Mouse (Mus musculus): ENCODE measurements around the gene T2. TPM values are rescaled to one million over a fixed set of nuclear protein-coding genes. Genes with fewer than 3 reads are reported as not detected.

Gene T2
- polyA plus RNA-seq, 1 experiment from 2014 or later: 0.33 TPM

- no peak for DNase-seq (ENCODE audit: low spot score)
- Histone ChIP-seq H3K9ac (ENCODE audit: low read length) (no peak overlapping the region), H3K4me2 (ENCODE audit: low read depth, low read length, severe bottlenecking) (no peak overlapping the region), H3K9me3 (ENCODE audit: control insufficient read depth, low read length) (no peaks in the 10 kb centered on the region), H3K27ac (ENCODE audit: low read depth, low read length) (no peak overlapping the region), H3K4me1 (replicated peaks; ENCODE audit: control insufficient read depth, insufficient read depth, low read length) (peaks cover 10% of the 10 kb centered on the region), H3K27me3 (ENCODE audit: control insufficient read depth, insufficient read depth, low read length) (peaks cover 6% of the 10 kb centered on the region; the same call in 1 of the 2 replicates), H3K4me3 (ENCODE audit: low read depth, low read length) (no peak overlapping the region), H3K36me3 (ENCODE audit: control insufficient read depth, insufficient read depth, low read length) (no peaks in the 10 kb centered on the region)
- ATAC-seq (replicated peaks; ENCODE audit: low FRiP score): no peak
- WGBS: 66% methylated on average over 8 of the region's 8 CpGs
Measured at GRCm38 (mm10) chr17:8416865-8417264, 61.1 kb downstream of the T2 start.

- Histone ChIP-seq H3K4me3 (ENCODE audit: low read depth, low read length) (no peak overlapping the region), H3K27me3 (ENCODE audit: control insufficient read depth, insufficient read depth, low read length) (peaks cover under 1% of the 10 kb centered on the region; the same call in 1 of the 2 replicates), H3K9ac (ENCODE audit: low read length) (no peak overlapping the region), H3K36me3 (ENCODE audit: control insufficient read depth, insufficient read depth, low read length) (no peaks in the 10 kb centered on the region), H3K4me1 (replicated peaks; ENCODE audit: control insufficient read depth, insufficient read depth, low read length) (peaks cover 2% of the 10 kb centered on the region; the same call in 1 of the 2 replicates), H3K4me2 (ENCODE audit: low read depth, low read length, severe bottlenecking) (no peak overlapping the region), H3K9me3 (ENCODE audit: control insufficient read depth, low read length) (no peaks in the 10 kb centered on the region), H3K27ac (ENCODE audit: low read depth, low read length) (no peak overlapping the region)
- no peak for ATAC-seq (replicated peaks; ENCODE audit: low FRiP score)
- WGBS: 53% methylated on average over 1 of the region's 1 CpGs
- no peak for DNase-seq (ENCODE audit: low spot score)
Measured at GRCm38 (mm10) chr17:8420739-8421138, 64.9 kb downstream of the T2 start.

GRCm38 (mm10) chr17:8421517-8421916 is 65.7 kb downstream of the T2 start:
- Histone ChIP-seq H3K9ac (ENCODE audit: low read length) (no peak overlapping the region), H3K27me3 (ENCODE audit: control insufficient read depth, insufficient read depth, low read length) (no peaks in the 10 kb centered on the region), H3K4me3 (ENCODE audit: low read depth, low read length) (no peak overlapping the region), H3K4me1 (replicated peaks; ENCODE audit: control insufficient read depth, insufficient read depth, low read length) (no peaks in the 10 kb centered on the region), H3K9me3 (ENCODE audit: control insufficient read depth, low read length) (no peaks in the 10 kb centered on the region), H3K36me3 (ENCODE audit: control insufficient read depth, insufficient read depth, low read length) (no peaks in the 10 kb centered on the region), H3K27ac (ENCODE audit: low read depth, low read length) (no peak overlapping the region), H3K4me2 (ENCODE audit: low read depth, low read length, severe bottlenecking) (no peak overlapping the region)
- 55% methylated on average over 5 of the region's 5 CpGs for WGBS
- DNase-seq (ENCODE audit: low spot score): no peak
- ATAC-seq (replicated peaks; ENCODE audit: low FRiP score): no peak

GRCm38 (mm10) chr17:8423283-8423682 is 67.5 kb downstream of the T2 start:
- Histone ChIP-seq H3K4me1 (replicated peaks; ENCODE audit: control insufficient read depth, insufficient read depth, low read length) (no peaks in the 10 kb centered on the region), H3K27ac (ENCODE audit: low read depth, low read length) (no peak overlapping the region), H3K4me2 (ENCODE audit: low read depth, low read length, severe bottlenecking) (no peak overlapping the region), H3K9ac (ENCODE audit: low read length) (no peak overlapping the region), H3K36me3 (ENCODE audit: control insufficient read depth, insufficient read depth, low read length) (no peaks in the 10 kb centered on the region), H3K9me3 (ENCODE audit: control insufficient read depth, low read length) (no peaks in the 10 kb centered on the region), H3K27me3 (ENCODE audit: control insufficient read depth, insufficient read depth, low read length) (peaks cover 6% of the 10 kb centered on the region), H3K4me3 (ENCODE audit: low read depth, low read length) (no peak overlapping the region)
- ATAC-seq (replicated peaks; ENCODE audit: low FRiP score) (no peak), DNase-seq (ENCODE audit: low spot score) (peak; percentile 73)
- 49% methylated on average over 2 of the region's 2 CpGs for WGBS

- WGBS: 1% methylated on average over 16 of the region's 16 CpGs
- Histone ChIP-seq H3K36me3 (ENCODE audit: control insufficient read depth, insufficient read depth, low read length) (no peaks in the 10 kb centered on the region), H3K27ac (ENCODE audit: low read depth, low read length) (no peak overlapping the region), H3K4me2 (ENCODE audit: low read depth, low read length, severe bottlenecking) (no peak overlapping the region), H3K4me1 (replicated peaks; ENCODE audit: control insufficient read depth, insufficient read depth, low read length) (peaks cover 7% of the 10 kb centered on the region; the same call in 1 of the 2 replicates), H3K9me3 (ENCODE audit: control insufficient read depth, low read length) (no peaks in the 10 kb centered on the region), H3K4me3 (ENCODE audit: low read depth, low read length) (no peak overlapping the region), H3K9ac (ENCODE audit: low read length) (no peak overlapping the region), H3K27me3 (ENCODE audit: control insufficient read depth, insufficient read depth, low read length) (peaks cover 67% of the 10 kb centered on the region)
- DNase-seq (ENCODE audit: low spot score) (no peak), ATAC-seq (replicated peaks; ENCODE audit: low FRiP score) (no peak)
Measured at GRCm38 (mm10) chr17:8429436-8429835, 73.6 kb downstream of the T2 start.

- peaks cover 7% of the 10 kb centered on the region; the same call in 1 of the 2 replicates for H3K4me1 ChIP-seq (replicated peaks; ENCODE audit: control insufficient read depth, insufficient read depth, low read length)
- H3K36me3 ChIP-seq (ENCODE audit: control insufficient read depth, insufficient read depth, low read length): no peaks in the 10 kb centered on the region
- no peak overlapping the region for H3K4me3 ChIP-seq (ENCODE audit: low read depth, low read length)
- DNase-seq (ENCODE audit: low spot score) (no peak), ATAC-seq (replicated peaks; ENCODE audit: low FRiP score) (no peak)
- WGBS: 1% methylated on average over 5 of the region's 5 CpGs
- no peaks in the 10 kb centered on the region for H3K9me3 ChIP-seq (ENCODE audit: control insufficient read depth, low read length)
- no peak overlapping the region for H3K4me2 ChIP-seq (ENCODE audit: low read depth, low read length, severe bottlenecking)
- H3K27ac ChIP-seq (ENCODE audit: low read depth, low read length): no peak overlapping the region
- H3K9ac ChIP-seq (ENCODE audit: low read length): no peak overlapping the region
- peaks cover 72% of the 10 kb centered on the region for H3K27me3 ChIP-seq (ENCODE audit: control insufficient read depth, insufficient read depth, low read length)
Measured at GRCm38 (mm10) chr17:8429896-8430295, 74.1 kb downstream of the T2 start.

GRCm38 (mm10) chr17:8432179-8432800 is 76.5 kb downstream of the T2 start:
- Histone ChIP-seq H3K27me3 (ENCODE audit: control insufficient read depth, insufficient read depth, low read length) (peaks cover 92% of the 10 kb centered on the region), H3K4me2 (ENCODE audit: low read depth, low read length, severe bottlenecking) (no peak overlapping the region), H3K9ac (ENCODE audit: low read length) (no peak overlapping the region), H3K4me1 (replicated peaks; ENCODE audit: control insufficient read depth, insufficient read depth, low read length) (peaks cover 7% of the 10 kb centered on the region; the same call in 1 of the 2 replicates), H3K27ac (ENCODE audit: low read depth, low read length) (no peak overlapping the region), H3K9me3 (ENCODE audit: control insufficient read depth, low read length) (no peaks in the 10 kb centered on the region), H3K4me3 (ENCODE audit: low read depth, low read length) (no peak overlapping the region), H3K36me3 (ENCODE audit: control insufficient read depth, insufficient read depth, low read length) (no peaks in the 10 kb centered on the region)
- WGBS: 1% methylated on average over 17 of the region's 17 CpGs
- ATAC-seq (replicated peaks; ENCODE audit: low FRiP score) (no peak), DNase-seq (ENCODE audit: low spot score) (no peak)

- H3K27me3 ChIP-seq (ENCODE audit: control insufficient read depth, insufficient read depth, low read length): peaks cover 99% of the 10 kb centered on the region
- H3K4me2 ChIP-seq (ENCODE audit: low read depth, low read length, severe bottlenecking): peak overlapping the region; percentile 41
- H3K9me3 ChIP-seq (ENCODE audit: control insufficient read depth, low read length): no peaks in the 10 kb centered on the region
- DNase-seq (ENCODE audit: low spot score) (peak; percentile 62), ATAC-seq (replicated peaks; ENCODE audit: low FRiP score) (no peak)
- peaks cover 7% of the 10 kb centered on the region; the same call in 1 of the 2 replicates for H3K4me1 ChIP-seq (replicated peaks; ENCODE audit: control insufficient read depth, insufficient read depth, low read length)
- no peak overlapping the region for H3K27ac ChIP-seq (ENCODE audit: low read depth, low read length)
- under 1% methylated on average over 52 of the region's 52 CpGs for WGBS
- no peak overlapping the region for H3K9ac ChIP-seq (ENCODE audit: low read length)
- no peaks in the 10 kb centered on the region for H3K36me3 ChIP-seq (ENCODE audit: control insufficient read depth, insufficient read depth, low read length)
- peak overlapping the region; percentile 14; the same call in 1 of the 2 replicates for H3K4me3 ChIP-seq (ENCODE audit: low read depth, low read length)
Measured at GRCm38 (mm10) chr17:8433121-8433977, 77.6 kb downstream of the T2 start.

Measured in forebrain, embryonic 11.5 days (tissue).